Mouse (Mus musculus) left cerebral cortex, adult 2 months (tissue): ENCODE measurements at regions not wholly inside any gene's neighbourhood (a gene's known extent, or its start where the extent isn't known, plus 50 kb on each side); places are given as distances from the start of the nearest gene placed in this dataset.

Experiments used
- DNase-seq, 2 experiments: peaks; one replicate each; pipeline ENCODE4 v3.0.0; 2021 to 2022; ENCODE audit warnings: low spot score in 2 of 2, mixed read lengths in 1 of 2; ENCODE audit errors: extremely low spot score in 1 of 2
- H3K27ac ChIP-seq: fragments of 200-600 bp; 2 replicates; pipeline ENCODE4 v1.8.1; 2022
- H3K4me3 ChIP-seq: fragments of 200-600 bp; 2 replicates; pipeline ENCODE4 v1.8.1; 2022
- CTCF ChIP-seq: fragments of 200-600 bp; IDR thresholded peaks from 2 replicates; pipeline ENCODE4 v1.8.1; 2022; ENCODE audit warnings: antibody characterized with exemption, mild to moderate bottlenecking, moderate library complexity
- intact Hi-C: fragments of 180-260 bp; cut with DNase I; formaldehyde crosslinking; loops from one replicate; pipeline ENCODE4 v1.15.1; 2025

- intact Hi-C loops: loop anchor here (10.0 kb wide), 1 partner anchor 1066 kb away; no protein-coding TSS in a partner anchor
Observed at GRCm38 (mm10) chr11:56148956-56149355, 108.1 kb upstream of the Nmur2 start.

GRCm38 (mm10) chr11:56146708-56147107 is 105.9 kb upstream of the Nmur2 start:
- intact Hi-C loops: loop anchor here (10.0 kb wide), 1 partner anchor 1068 kb away; no protein-coding TSS in a partner anchor

More at GRCm38 (mm10) chr11:56148956-56149355, 108.1 kb upstream of the Nmur2 start:
- peak; percentile 53 for TF ChIP-seq CTCF
- Histone ChIP-seq H3K4me3 (no peak overlapping the region), H3K27ac (no peak overlapping the region)
- DNase-seq: no peak

GRCm38 (mm10) chr11:56131339-56131823 is 90.6 kb upstream of the Nmur2 start:
- Histone ChIP-seq H3K27ac (no peak overlapping the region), H3K4me3 (peak overlapping the region; percentile 7)
- DNase-seq: peak; percentile 34 to 47
- intact Hi-C loops: loop anchor here (1.0 to 5.0 kb wide), 3 partner anchors 1181 to 1806 kb away; no protein-coding TSS in a partner anchor
- TF ChIP-seq CTCF: peak; percentile 77

More at GRCm38 (mm10) chr11:56146708-56147107, 105.9 kb upstream of the Nmur2 start:
- H3K4me3 ChIP-seq: no peak overlapping the region
- TF ChIP-seq CTCF: no peak
- no peak for DNase-seq
- H3K27ac ChIP-seq: no peak overlapping the region

GRCm38 (mm10) chr11:56116553-56117232 is 75.9 kb upstream of the Nmur2 start:
- Histone ChIP-seq H3K27ac (no peak overlapping the region), H3K4me3 (no peak overlapping the region)
- TF ChIP-seq CTCF: peak; percentile 78
- intact Hi-C loops: no loop called here
- peak; percentile 35 to 42 for DNase-seq

- peak; percentile 65 to 80 for DNase-seq
- intact Hi-C loops: loop anchor here (1.0 kb wide), 1 partner anchor 590 kb away; no protein-coding TSS in a partner anchor
- peak; percentile 75 for TF ChIP-seq CTCF
- H3K4me3 ChIP-seq: no peak overlapping the region
- H3K27ac ChIP-seq: no peak overlapping the region
Observed at GRCm38 (mm10) chr11:56107929-56108328, 67.1 kb upstream of the Nmur2 start.

GRCm38 (mm10) chr11:56105632-56106031 is 64.8 kb upstream of the Nmur2 start:
- Histone ChIP-seq H3K27ac (no peak overlapping the region), H3K4me3 (no peak overlapping the region)
- peak; percentile 85 for TF ChIP-seq CTCF
- intact Hi-C loops: loop anchor here (1.0 kb wide), 1 partner anchor 92 kb away; no protein-coding TSS in a partner anchor
- DNase-seq: peak; percentile 53 to 69

- TF ChIP-seq CTCF: no peak
- Histone ChIP-seq H3K27ac (no peak overlapping the region), H3K4me3 (no peak overlapping the region)
- DNase-seq: no peak
- intact Hi-C loops: no loop called here
Observed at GRCm38 (mm10) chr11:56092891-56093290, 52.1 kb upstream of the Nmur2 start.
